Mouse (Mus musculus) urinary bladder, postnatal 4 days (tissue): ENCODE measurements around the gene Xirp1.

Source experiments
- DNase-seq, 2 experiments: peaks; one replicate each; pipeline ENCODE4 v3.0.0; 2021 to 2022; ENCODE audit warnings: low spot score in 2 of 2

The Xirp1 gene

GRCm38 (mm10) chr9:120023086-120023811 is at the start of gene Xirp1:
TSS of gene Xirp1 (minus strand) at chr9:120023598.
- no peak for DNase-seq

- peak; percentile 66 to 80 for DNase-seq
These were observed 49.8 kb upstream of the Xirp1 start for GRCm38 (mm10) chr9:120073169-120073568.

- DNase-seq, result no peak
These were observed 47.9 kb upstream of the Xirp1 start for GRCm38 (mm10) chr9:120071251-120071650.

- no peak for DNase-seq
These were observed 46.4 kb upstream of the Xirp1 start, which contains the start of gene Cx3cr1 for GRCm38 (mm10) chr9:120069779-120070178. TSS of gene Cx3cr1 (minus strand) at chr9:120069879.

- DNase-seq, result no peak
These were observed 44.6 kb upstream of the Xirp1 start for GRCm38 (mm10) chr9:120068047-120068446.

- no peak for DNase-seq
These were observed 44.2 kb upstream of the Xirp1 start for GRCm38 (mm10) chr9:120067609-120068008.

GRCm38 (mm10) chr9:120064317-120064716 is 40.9 kb upstream of the Xirp1 start:
- no peak for DNase-seq

GRCm38 (mm10) chr9:120058730-120059129 is 35.3 kb upstream of the Xirp1 start:
- no peak for DNase-seq

- no peak for DNase-seq
These were observed 32.8 kb upstream of the Xirp1 start for GRCm38 (mm10) chr9:120056201-120056600.

GRCm38 (mm10) chr9:120054545-120055277 is 31.3 kb upstream of the Xirp1 start:
- no peak for DNase-seq

GRCm38 (mm10) chr9:120049407-120049806 is 26.0 kb upstream of the Xirp1 start:
- no peak for DNase-seq

GRCm38 (mm10) chr9:120048495-120048894 is 25.1 kb upstream of the Xirp1 start:
- no peak for DNase-seq

- DNase-seq, result no peak
These were observed 19.7 kb upstream of the Xirp1 start for GRCm38 (mm10) chr9:120043115-120043514.

- DNase-seq, result no peak
These were observed 14.0 kb upstream of the Xirp1 start for GRCm38 (mm10) chr9:120037414-120037813.

GRCm38 (mm10) chr9:120034375-120034774 is 11.0 kb upstream of the Xirp1 start:
- DNase-seq, result no peak

GRCm38 (mm10) chr9:120032710-120033109 is 9.3 kb upstream of the Xirp1 start:
- DNase-seq, result no peak

GRCm38 (mm10) chr9:120030421-120030820 is 7.0 kb upstream of the Xirp1 start:
- no peak for DNase-seq

- no peak for DNase-seq
These were observed 6.5 kb upstream of the Xirp1 start for GRCm38 (mm10) chr9:120029880-120030279.

GRCm38 (mm10) chr9:120027401-120028151 is 4.2 kb upstream of the Xirp1 start:
- no peak for DNase-seq

GRCm38 (mm10) chr9:120024625-120025024 is 1.2 kb upstream of the Xirp1 start:
- no peak for DNase-seq

- DNase-seq, result no peak
These were observed 773 bp upstream of the Xirp1 start for GRCm38 (mm10) chr9:120024171-120024570.

GRCm38 (mm10) chr9:120021164-120021563 is 2.2 kb downstream of the Xirp1 start:
- DNase-seq, result no peak
